Mouse (Mus musculus) frontal cortex, postnatal 14 days (tissue): ENCODE results near the gene Psph.

Experiments
- DNase-seq, 2 experiments: peaks; one replicate each; pipeline ENCODE4 v3.0.0; 2022; ENCODE audit warnings: low spot score in 2 of 2

Psph gene

GRCm38 (mm10) chr5:129740976-129741375 is 46.3 kb downstream of the Psph start:
- DNase-seq = no peak

- no peak for DNase-seq
Observed at GRCm38 (mm10) chr5:129731021-129731420, 56.2 kb downstream of the Psph start.

- no peak for DNase-seq
Observed at GRCm38 (mm10) chr5:129730344-129730743, 56.9 kb downstream of the Psph start.

- DNase-seq = no peak
Observed at GRCm38 (mm10) chr5:129729286-129729685, 58.0 kb downstream of the Psph start.

- DNase-seq = no peak
Observed at GRCm38 (mm10) chr5:129726784-129727183, 60.5 kb downstream of the Psph start.

- DNase-seq = no peak
Observed at GRCm38 (mm10) chr5:129725774-129726392, 61.4 kb downstream of the Psph start.

- DNase-seq = peak; percentile 81 to 88
Observed at GRCm38 (mm10) chr5:129724834-129725773, 62.1 kb downstream of the Psph start, which contains the start of gene Nipsnap2. Gene Nipsnap2, plus strand, starts transcription at chr5:129725063.

GRCm38 (mm10) chr5:129724268-129724667 is 63.0 kb downstream of the Psph start:
- no peak for DNase-seq

- DNase-seq = no peak
Observed at GRCm38 (mm10) chr5:129720176-129720575, 67.1 kb downstream of the Psph start.

- DNase-seq = no peak
Observed at GRCm38 (mm10) chr5:129717016-129717415, 70.2 kb downstream of the Psph start.
